Mouse (Mus musculus) kidney, embryonic 16.5 days (tissue): ENCODE measurements around the gene Epb41l3. TPM values are rescaled to one million over a fixed set of nuclear protein-coding genes. Genes with fewer than 3 reads are reported as not detected.

ENCODE experiments used
- ATAC-seq: fragments of 200-750 bp; cut with Nextera tagmentation; 2 replicates; pipeline ENCODE4 v1.8.0; 2017; ENCODE audit warnings: moderate TSS enrichment; ENCODE audit not compliant: low FRiP score, low TSS enrichment
- H3K27ac ChIP-seq: fragments of 300-500 bp; sonication (generic); 2 replicates; pipeline ENCODE4 v1.5.1; 2014; ENCODE audit warnings: low read length
- H3K27me3 ChIP-seq: fragments of 300-500 bp; sonication (generic); 2 replicates; pipeline ENCODE4 v1.6.1; 2014; ENCODE audit warnings: low read length, control low read depth, mixed read lengths; ENCODE audit not compliant: insufficient read depth
- H3K36me3 ChIP-seq: fragments of 300-500 bp; sonication (generic); 2 replicates; pipeline ENCODE4 v1.6.1; 2014; ENCODE audit warnings: low read length, control low read depth, mixed read lengths; ENCODE audit not compliant: insufficient read depth
- H3K4me1 ChIP-seq: fragments of 300-500 bp; sonication (generic); 2 replicates; pipeline ENCODE4 v1.6.1; 2014; ENCODE audit warnings: low read length, control low read depth, mixed read lengths; ENCODE audit not compliant: insufficient read depth
- H3K4me2 ChIP-seq: fragments of 300-500 bp; sonication (generic); replicated peaks from 2 replicates; pipeline ENCODE4 v1.6.1; 2014; ENCODE audit warnings: low read depth, low read length
- H3K4me3 ChIP-seq: fragments of 300-500 bp; sonication (generic); 2 replicates; pipeline ENCODE4 v1.5.1; 2014; ENCODE audit warnings: mild to moderate bottlenecking, low read length
- H3K9ac ChIP-seq: fragments of 300-500 bp; sonication (generic); replicated peaks from 2 replicates; pipeline ENCODE4 v1.6.1; 2014; ENCODE audit warnings: low read length
- H3K9me3 ChIP-seq: fragments of 300-500 bp; sonication (generic); 2 replicates; pipeline ENCODE4 v1.6.1; 2016; ENCODE audit warnings: low read length, control low read depth
- WGBS: fragments of 180-500 bp; shearing (Covaris S2); extraction: QIAGEN DNeasy Blood & Tissue Kit; methylation state at CpG from one replicate; pipeline ENCODE4 v1.1.7; 2014; 5-methylcytosine and 5-hydroxymethylcytosine counted together
- polyA plus RNA-seq: library from polyadenylated mRNA; unstranded; fragments of >200 nt; fragmentation: Nextera tagmentation; extraction: Ambion mirVana; gene quantifications from 2 replicates; pipeline ENCODE4 v1.2.1, GENCODE M21; 2015

Gene Epb41l3
- polyA plus RNA-seq, 1 experiment from 2014 or later: 27.4 TPM

DNA sequence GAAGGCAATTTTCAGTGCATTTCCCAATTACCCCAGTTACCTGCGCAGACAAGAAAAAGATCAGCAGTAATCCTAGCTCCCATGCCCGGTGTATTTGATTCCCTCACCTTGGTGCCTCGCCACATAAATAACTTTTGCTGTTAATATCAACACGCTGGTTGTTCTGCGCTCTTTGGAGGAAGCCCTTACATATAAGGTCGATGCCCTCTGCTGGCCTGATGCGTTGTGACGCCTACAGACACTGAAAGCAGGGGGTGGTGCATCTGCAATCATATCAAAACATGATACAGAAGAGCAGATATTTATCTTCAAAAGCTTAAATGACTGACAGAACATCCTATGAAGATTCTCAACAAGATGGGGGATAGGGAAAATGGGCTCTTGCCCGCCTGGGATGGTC is 181.0 kb downstream of the Epb41l3 start:
- H3K9me3 ChIP-seq: no peaks in the 10 kb centered on the region
- no peak overlapping the region for H3K4me2 ChIP-seq
- ATAC-seq: no peak
- H3K27me3 ChIP-seq: no peaks in the 10 kb centered on the region
- H3K4me1 ChIP-seq: no peaks in the 10 kb centered on the region
- no peak overlapping the region for H3K4me3 ChIP-seq
- 39% methylated on average over 9 of the region's 9 CpGs for WGBS
- H3K9ac ChIP-seq: no peak overlapping the region
- H3K36me3 ChIP-seq: no peaks in the 10 kb centered on the region
- H3K27ac ChIP-seq: no peak overlapping the region

- no peak overlapping the region for H3K27ac ChIP-seq
- H3K36me3 ChIP-seq: no peaks in the 10 kb centered on the region
- H3K4me1 ChIP-seq: no peaks in the 10 kb centered on the region
- ATAC-seq: no peak
- no peak overlapping the region for H3K4me3 ChIP-seq
- H3K9me3 ChIP-seq: no peaks in the 10 kb centered on the region
- 77% methylated on average over 15 of the region's 15 CpGs for WGBS
- H3K4me2 ChIP-seq: no peak overlapping the region
- H3K27me3 ChIP-seq: no peaks in the 10 kb centered on the region
- H3K9ac ChIP-seq: no peak overlapping the region
Observed at GRCm38 (mm10) chr17:69263810-69264565, 188.5 kb downstream of the Epb41l3 start.

- H3K36me3 ChIP-seq: no peaks in the 10 kb centered on the region
- H3K27me3 ChIP-seq: no peaks in the 10 kb centered on the region
- no peaks in the 10 kb centered on the region for H3K9me3 ChIP-seq
- no peak overlapping the region for H3K27ac ChIP-seq
- WGBS: 73% methylated on average over 4 of the region's 4 CpGs
- no peak overlapping the region for H3K4me3 ChIP-seq
- H3K4me1 ChIP-seq: no peaks in the 10 kb centered on the region
- no peak overlapping the region for H3K9ac ChIP-seq
- no peak for ATAC-seq
- no peak overlapping the region for H3K4me2 ChIP-seq
Observed at GRCm38 (mm10) chr17:69265171-69265570, 189.7 kb downstream of the Epb41l3 start.

GRCm38 (mm10) chr17:69265759-69266463 is 190.4 kb downstream of the Epb41l3 start:
- H3K4me2 ChIP-seq: no peak overlapping the region
- H3K9me3 ChIP-seq: no peaks in the 10 kb centered on the region
- H3K36me3 ChIP-seq: no peaks in the 10 kb centered on the region
- no peak overlapping the region for H3K27ac ChIP-seq
- H3K27me3 ChIP-seq: no peaks in the 10 kb centered on the region
- WGBS: 51% methylated on average over 17 of the region's 17 CpGs
- no peak for ATAC-seq
- no peak overlapping the region for H3K9ac ChIP-seq
- H3K4me3 ChIP-seq: no peak overlapping the region
- no peaks in the 10 kb centered on the region for H3K4me1 ChIP-seq

DNA sequence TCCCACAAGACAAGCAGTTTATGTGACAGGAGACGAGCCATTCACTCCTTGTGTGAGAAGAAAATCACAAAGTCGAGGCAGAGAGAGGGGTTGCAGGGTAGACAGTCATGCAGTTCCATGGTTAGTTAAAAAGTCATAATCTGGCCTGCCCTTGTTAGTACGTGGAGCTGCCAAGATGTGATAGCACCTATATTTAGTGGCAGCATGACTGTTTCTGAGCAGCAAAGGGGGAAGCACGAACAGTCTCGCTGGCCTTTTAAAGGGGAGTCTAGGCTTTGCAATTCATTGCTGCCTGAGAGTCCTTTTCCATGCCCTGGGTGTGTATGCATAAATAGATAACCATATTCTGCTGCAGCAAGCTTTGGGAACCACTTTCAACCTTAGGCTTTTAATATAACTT is 191.5 kb downstream of the Epb41l3 start:
- H3K4me1 ChIP-seq: no peaks in the 10 kb centered on the region

GRCm38 (mm10) chr17:69267526-69267925 is 192.0 kb downstream of the Epb41l3 start:
- ATAC-seq: no peak
- Histone ChIP-seq H3K4me2 (no peak overlapping the region), H3K27ac (no peak overlapping the region), H3K4me3 (no peak overlapping the region), H3K4me1 (no peaks in the 10 kb centered on the region), H3K27me3 (no peaks in the 10 kb centered on the region), H3K36me3 (no peaks in the 10 kb centered on the region), H3K9me3 (no peaks in the 10 kb centered on the region), H3K9ac (no peak overlapping the region)
- 36% methylated on average over 6 of the region's 6 CpGs for WGBS

More for the DNA sequence above, 191.5 kb downstream of the Epb41l3 start:
- H3K27ac ChIP-seq: no peak overlapping the region
- no peak overlapping the region for H3K4me2 ChIP-seq
- H3K4me3 ChIP-seq: no peak overlapping the region
- no peaks in the 10 kb centered on the region for H3K9me3 ChIP-seq
- ATAC-seq: no peak
- H3K36me3 ChIP-seq: no peaks in the 10 kb centered on the region
- 83% methylated on average over 5 of the region's 5 CpGs for WGBS
- H3K9ac ChIP-seq: no peak overlapping the region
- no peaks in the 10 kb centered on the region for H3K27me3 ChIP-seq

- Histone ChIP-seq H3K4me3 (no peak overlapping the region), H3K9me3 (no peaks in the 10 kb centered on the region), H3K4me2 (no peak overlapping the region), H3K36me3 (no peaks in the 10 kb centered on the region), H3K9ac (no peak overlapping the region), H3K27ac (no peak overlapping the region), H3K27me3 (no peaks in the 10 kb centered on the region), H3K4me1 (no peaks in the 10 kb centered on the region)
- no peak for ATAC-seq
- 33% methylated on average over 5 of the region's 5 CpGs for WGBS
Observed at GRCm38 (mm10) chr17:69277362-69277761, 201.9 kb downstream of the Epb41l3 start.

- no peaks in the 10 kb centered on the region for H3K27me3 ChIP-seq
- ATAC-seq: no peak
- WGBS: 95% methylated on average over 13 of the region's 13 CpGs
- H3K4me2 ChIP-seq: no peak overlapping the region
- no peak overlapping the region for H3K4me3 ChIP-seq
- H3K36me3 ChIP-seq: peaks cover 46% of the 10 kb centered on the region
- H3K27ac ChIP-seq: no peak overlapping the region
- no peaks in the 10 kb centered on the region for H3K4me1 ChIP-seq
- peaks cover 30% of the 10 kb centered on the region for H3K9me3 ChIP-seq
- no peak overlapping the region for H3K9ac ChIP-seq
Observed at GRCm38 (mm10) chr17:69284511-69284910, 209.0 kb downstream of the Epb41l3 start.

DNA sequence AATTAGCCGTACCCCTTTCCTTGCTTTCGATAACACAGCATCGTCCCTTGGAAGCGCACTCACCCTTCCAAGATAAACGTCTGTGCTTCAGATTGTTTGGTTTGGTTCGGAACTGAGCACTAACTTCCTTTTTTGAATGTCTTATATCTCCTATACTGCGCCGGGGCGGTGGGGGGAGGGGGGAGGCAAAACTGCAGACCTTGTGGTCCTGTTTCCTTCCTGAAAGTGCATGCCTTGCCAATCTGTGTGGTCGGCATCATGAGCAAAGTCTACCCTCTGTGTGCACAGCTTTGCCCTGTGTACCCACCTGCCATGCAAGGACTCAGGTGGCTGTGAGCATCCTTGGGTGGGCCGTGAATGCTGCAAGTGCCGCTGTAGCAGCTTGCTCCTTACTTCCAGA is 212.6 kb downstream of the Epb41l3 start:
- peaks cover 42% of the 10 kb centered on the region for H3K36me3 ChIP-seq
- ATAC-seq: no peak

GRCm38 (mm10) chr17:69290272-69290671 is 214.8 kb downstream of the Epb41l3 start:
- Histone ChIP-seq H3K9ac (no peak overlapping the region), H3K9me3 (peaks cover 24% of the 10 kb centered on the region), H3K36me3 (peaks cover 41% of the 10 kb centered on the region), H3K4me2 (no peak overlapping the region), H3K4me3 (no peak overlapping the region), H3K4me1 (no peaks in the 10 kb centered on the region), H3K27ac (no peak overlapping the region), H3K27me3 (no peaks in the 10 kb centered on the region)
- WGBS: 91% methylated on average over 3 of the region's 3 CpGs
- no peak for ATAC-seq

More for the DNA sequence above, 212.6 kb downstream of the Epb41l3 start:
- no peak overlapping the region for H3K9ac ChIP-seq
- no peaks in the 10 kb centered on the region for H3K4me1 ChIP-seq
- H3K27ac ChIP-seq: no peak overlapping the region
- 92% methylated on average over 12 of the region's 12 CpGs for WGBS
- H3K9me3 ChIP-seq: peaks cover 25% of the 10 kb centered on the region
- no peak overlapping the region for H3K4me3 ChIP-seq
- no peaks in the 10 kb centered on the region for H3K27me3 ChIP-seq
- H3K4me2 ChIP-seq: no peak overlapping the region
